Mouse (Mus musculus) ES-Bruce4 (cell line): ENCODE results near the gene Hectd1.

Experiments used
- CTCF ChIP-seq: IDR thresholded peaks from one replicate; pipeline ENCODE4 v1.8.1; 2011; ENCODE audit warnings: low read depth, low read length
- EP300 ChIP-seq: IDR thresholded peaks from 2 replicates; pipeline ENCODE4 v1.6.1; 2011; ENCODE audit warnings: low read depth, low read length; ENCODE audit not compliant: insufficient read depth
- POLR2A ChIP-seq: IDR thresholded peaks from one replicate; pipeline ENCODE4 v1.8.1; 2011; ENCODE audit warnings: low read length; ENCODE audit not compliant: insufficient read depth

DNA sequence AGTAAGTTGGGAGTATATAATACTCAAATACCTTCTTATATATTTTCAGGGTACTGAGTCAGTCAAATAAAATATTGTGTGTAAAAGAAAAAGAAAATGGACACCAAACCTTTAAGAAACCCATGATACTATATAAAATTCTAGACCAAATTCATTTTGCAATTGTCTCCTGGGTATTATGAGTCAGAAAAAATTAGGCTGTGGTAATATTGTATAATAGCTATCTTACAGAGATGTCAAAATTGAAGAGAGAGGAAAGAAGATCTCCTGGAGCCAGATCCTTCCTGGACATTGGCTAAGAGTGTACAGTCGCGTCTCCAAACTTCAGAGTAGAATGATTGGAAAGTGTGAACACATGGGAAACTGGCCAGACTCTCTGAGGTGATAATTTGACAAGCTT is 133.2 kb downstream of the Hectd1 start:
- TF ChIP-seq POLR2A (no peak), CTCF (no peak), EP300 (no peak)
